Mouse (Mus musculus) neural tube, embryonic 15.5 days (tissue): ENCODE measurements at regions not wholly inside any gene's neighbourhood (a gene's known extent, or its start where the extent isn't known, plus 50 kb on each side); places are given as distances from the start of the nearest gene placed in this dataset.

Experiments
- ATAC-seq: fragments of 200-750 bp; cut with Nextera tagmentation; 2 replicates; pipeline ENCODE4 v1.8.0; 2017; ENCODE audit warnings: mild to moderate bottlenecking, moderate TSS enrichment, moderate library complexity; ENCODE audit not compliant: low FRiP score
- H3K27ac ChIP-seq: fragments of 300-500 bp; sonication (generic); replicated peaks from 2 replicates; pipeline ENCODE4 v1.5.1; 2015; ENCODE audit warnings: mild to moderate bottlenecking, inconsistent platforms
- H3K27me3 ChIP-seq: fragments of 300-500 bp; sonication (generic); replicated peaks from 2 replicates; pipeline ENCODE4 v1.6.1; 2015; ENCODE audit warnings: inconsistent platforms
- H3K36me3 ChIP-seq: fragments of 300-500 bp; sonication (generic); 2 replicates; pipeline ENCODE4 v1.6.1; 2015; ENCODE audit warnings: inconsistent platforms
- H3K4me1 ChIP-seq: fragments of 300-500 bp; sonication (generic); 2 replicates; pipeline ENCODE4 v1.6.1; 2015; ENCODE audit warnings: inconsistent platforms
- H3K4me2 ChIP-seq: fragments of 300-500 bp; sonication (generic); 2 replicates; pipeline ENCODE4 v1.6.1; 2015; ENCODE audit warnings: inconsistent platforms, mild to moderate bottlenecking, moderate library complexity
- H3K4me3 ChIP-seq: fragments of 300-500 bp; sonication (generic); replicated peaks from 2 replicates; pipeline ENCODE4 v1.5.1; 2015; ENCODE audit warnings: mild to moderate bottlenecking, inconsistent platforms
- H3K9ac ChIP-seq: fragments of 300-500 bp; sonication (generic); replicated peaks from 2 replicates; pipeline ENCODE4 v1.6.1; 2015; ENCODE audit warnings: mild to moderate bottlenecking, inconsistent platforms
- H3K9me3 ChIP-seq: fragments of 300-500 bp; sonication (generic); replicated peaks from 2 replicates; pipeline ENCODE4 v1.6.1; 2016; ENCODE audit warnings: inconsistent platforms
- WGBS: fragments of 180-500 bp; shearing (Covaris S2); methylation state at CpG from one replicate; pipeline ENCODE4 v1.1.7; 2015; ENCODE audit warnings: mixed read lengths; 5-methylcytosine and 5-hydroxymethylcytosine counted together

DNA sequence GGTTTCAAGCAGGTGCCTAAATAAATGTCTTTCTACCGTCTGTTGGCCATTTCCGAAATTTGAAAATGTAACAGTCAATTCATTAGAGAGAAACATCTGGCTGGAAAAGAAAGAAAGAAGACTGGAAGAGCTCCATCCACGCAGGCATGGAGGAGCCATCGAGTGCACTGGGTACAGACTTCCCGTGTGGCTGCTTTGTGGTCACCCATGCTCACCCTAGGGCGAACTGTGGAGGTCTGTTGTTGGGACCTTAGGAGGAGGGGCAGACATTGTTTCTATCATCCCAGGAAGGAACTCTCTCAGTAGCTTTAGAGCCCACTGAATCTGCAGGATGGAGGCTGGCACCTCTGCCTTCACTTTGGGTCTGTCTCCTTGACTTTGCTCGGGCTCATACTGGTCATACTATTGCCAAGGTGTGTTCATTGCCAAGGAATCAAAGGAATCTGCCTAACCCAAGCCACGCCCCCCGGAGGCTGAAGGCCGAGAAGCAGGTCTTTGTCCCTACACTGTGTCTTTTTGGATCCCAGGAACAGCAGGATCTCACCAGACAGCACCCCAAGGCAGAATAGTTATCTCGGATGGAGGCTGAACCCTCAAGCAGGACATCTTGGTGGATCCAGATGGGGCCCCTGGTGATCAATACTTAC, 54.3 kb upstream of the Kcng1 start:
- 91% methylated on average over 11 of the region's 11 CpGs for WGBS
- no peak overlapping the region for H3K4me3 ChIP-seq

DNA sequence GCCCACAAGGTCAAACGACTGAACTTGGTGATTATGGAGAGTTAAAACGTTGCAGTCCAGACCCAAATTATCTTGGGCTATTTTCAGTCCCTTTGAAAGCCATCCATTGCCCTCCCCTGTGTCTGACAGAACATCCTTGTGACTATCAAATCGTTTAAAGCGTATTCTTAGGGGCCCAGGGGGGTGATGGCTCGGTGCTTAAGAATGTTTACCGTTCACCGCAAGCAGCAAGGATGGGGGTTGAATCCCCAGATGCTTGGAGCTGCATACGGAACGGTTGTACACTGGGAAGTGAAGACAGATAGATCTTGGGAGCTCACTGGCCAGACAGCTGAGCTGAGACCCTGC, 52.7 kb upstream of the Kcng1 start:
- Histone ChIP-seq H3K9me3 (no peaks in the 10 kb centered on the region), H3K27me3 (no peaks in the 10 kb centered on the region), H3K4me1 (peaks cover 18% of the 10 kb centered on the region), H3K27ac (no peak overlapping the region), H3K36me3 (no peaks in the 10 kb centered on the region), H3K4me2 (no peak overlapping the region), H3K4me3 (no peak overlapping the region), H3K9ac (no peak overlapping the region)
- no peak for ATAC-seq
- 20% methylated on average over 9 of the region's 9 CpGs for WGBS

More for the DNA sequence above, 54.3 kb upstream of the Kcng1 start:
- H3K9me3 ChIP-seq, result no peaks in the 10 kb centered on the region
- no peaks in the 10 kb centered on the region for H3K27me3 ChIP-seq
- peaks cover 20% of the 10 kb centered on the region for H3K4me1 ChIP-seq
- H3K9ac ChIP-seq, result no peak overlapping the region
- no peak overlapping the region for H3K4me2 ChIP-seq
- ATAC-seq, result no peak
- H3K36me3 ChIP-seq, result no peaks in the 10 kb centered on the region
- H3K27ac ChIP-seq, result no peak overlapping the region

DNA sequence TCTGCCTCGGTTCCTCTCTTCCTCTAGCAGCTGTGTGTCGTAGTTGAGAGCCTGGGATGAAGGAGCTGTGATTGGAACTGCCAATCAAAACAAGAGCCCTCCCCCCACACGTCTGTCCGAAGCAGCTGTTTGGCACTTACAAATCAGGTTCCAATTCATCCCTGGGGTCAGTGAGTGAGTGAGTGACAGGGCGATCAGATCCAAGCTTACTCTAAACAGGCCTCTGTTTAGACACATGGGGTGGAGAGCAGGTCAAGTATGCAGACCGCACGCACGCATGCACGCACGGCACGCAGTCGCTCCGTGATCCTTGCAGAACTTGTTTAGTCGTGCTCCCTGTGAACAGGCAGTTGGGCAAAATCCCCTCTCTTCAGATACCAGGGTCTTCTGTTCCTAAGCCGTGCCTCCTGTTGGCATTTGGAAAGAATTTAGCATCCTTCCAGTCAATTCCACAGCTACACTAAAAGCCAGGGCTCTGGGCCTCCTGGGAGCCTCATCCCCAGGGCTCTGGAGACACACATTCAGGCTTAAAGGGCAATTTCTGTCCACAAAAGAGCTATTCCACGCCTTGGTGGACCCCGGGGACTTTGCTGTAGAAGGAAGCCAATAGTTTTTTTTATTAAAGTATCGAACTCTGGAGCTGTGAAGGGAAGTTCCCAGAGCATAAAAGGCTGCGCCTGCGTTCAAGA, 52.2 kb upstream of the Kcng1 start:
- Histone ChIP-seq H3K4me3 (no peak overlapping the region), H3K36me3 (no peaks in the 10 kb centered on the region), H3K27ac (no peak overlapping the region), H3K9me3 (no peaks in the 10 kb centered on the region), H3K4me2 (no peak overlapping the region), H3K27me3 (no peaks in the 10 kb centered on the region), H3K4me1 (peaks cover 18% of the 10 kb centered on the region), H3K9ac (no peak overlapping the region)
- 63% methylated on average over 20 of the region's 20 CpGs for WGBS
- no peak for ATAC-seq

DNA sequence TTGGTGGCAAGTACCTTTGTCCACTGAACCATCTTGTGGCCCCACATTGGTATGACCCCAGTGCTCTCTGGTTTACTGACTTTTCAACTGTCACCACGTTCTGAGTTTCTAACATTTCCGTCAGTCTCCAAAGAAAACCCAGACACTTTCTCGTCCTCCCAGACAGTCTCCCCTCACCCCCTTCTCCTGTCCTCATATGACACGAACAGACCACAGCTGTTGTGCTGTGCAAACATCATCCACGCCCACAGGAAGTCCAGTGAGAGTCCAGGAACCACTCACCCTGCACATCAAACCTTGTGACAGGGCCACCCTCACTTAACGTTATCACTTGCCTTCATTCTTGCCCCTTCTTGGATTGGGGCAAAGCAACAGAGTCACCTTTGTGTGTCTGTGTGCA, 51.4 kb upstream of the Kcng1 start:
- ATAC-seq, result no peak
- WGBS, result 76% methylated on average over 6 of the region's 6 CpGs
- Histone ChIP-seq H3K4me1 (peaks cover 14% of the 10 kb centered on the region), H3K4me3 (no peak overlapping the region), H3K36me3 (no peaks in the 10 kb centered on the region), H3K27me3 (no peaks in the 10 kb centered on the region), H3K9me3 (no peaks in the 10 kb centered on the region), H3K9ac (no peak overlapping the region), H3K4me2 (no peak overlapping the region), H3K27ac (no peak overlapping the region)
